Mouse (Mus musculus): ENCODE results near the gene Prss22. TPM values are rescaled to one million over a fixed set of nuclear protein-coding genes. Genes with fewer than 3 reads are reported as not detected.
A peak's percentile ranks its signal among the peaks of the same experiment; 100 is the strongest.

Gene Prss22
- polyA plus RNA-seq, 1 experiment = not detected

DNA sequence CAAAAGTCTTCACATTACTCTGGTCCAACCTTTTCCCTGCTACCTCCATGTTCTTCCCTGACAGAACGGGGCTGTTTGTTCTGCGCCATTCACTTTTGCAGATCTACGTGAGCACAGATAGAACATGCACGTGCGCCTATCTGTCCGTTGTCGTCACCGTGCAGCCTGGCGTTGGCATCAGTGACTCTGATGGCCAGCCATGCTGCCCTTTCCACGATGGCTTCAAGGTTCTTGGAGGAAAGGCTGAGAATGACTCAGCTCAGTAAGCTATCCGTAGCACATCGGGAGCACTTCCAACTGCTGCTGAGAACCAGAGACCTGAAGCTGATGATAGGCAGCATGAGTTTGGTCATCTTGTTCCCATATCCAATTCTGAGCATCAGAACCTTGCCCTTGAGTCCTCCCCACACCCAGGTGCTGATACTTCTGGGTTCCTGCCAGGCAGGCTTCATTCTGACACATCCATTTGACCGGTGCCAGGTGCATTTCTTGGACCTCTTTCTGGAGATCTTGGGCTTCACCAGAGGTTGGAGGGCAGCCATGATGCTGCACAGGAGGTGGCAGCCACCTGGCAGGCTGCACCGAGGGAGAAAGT is 6.3 kb upstream of the Prss22 start:
- Histone ChIP-seq H3K27ac (ENCODE audit: insufficient read depth, low read depth, low read length) (no peak overlapping the region), H3K4me3 (ENCODE audit: insufficient read depth, low read length) (no peak overlapping the region), H3K4me1 (ENCODE audit: control insufficient read depth, insufficient read depth, low read length) (peaks cover 29% of the 10 kb centered on the region)
- TF ChIP-seq POLR2A (IDR thresholded peaks at IDR 0.05; ENCODE audit: borderline replicate concordance, low read depth, low read length) (no peak), CTCF (IDR thresholded peaks at IDR 0.05; ENCODE audit: low read depth, low read length) (no peak)

DNA sequence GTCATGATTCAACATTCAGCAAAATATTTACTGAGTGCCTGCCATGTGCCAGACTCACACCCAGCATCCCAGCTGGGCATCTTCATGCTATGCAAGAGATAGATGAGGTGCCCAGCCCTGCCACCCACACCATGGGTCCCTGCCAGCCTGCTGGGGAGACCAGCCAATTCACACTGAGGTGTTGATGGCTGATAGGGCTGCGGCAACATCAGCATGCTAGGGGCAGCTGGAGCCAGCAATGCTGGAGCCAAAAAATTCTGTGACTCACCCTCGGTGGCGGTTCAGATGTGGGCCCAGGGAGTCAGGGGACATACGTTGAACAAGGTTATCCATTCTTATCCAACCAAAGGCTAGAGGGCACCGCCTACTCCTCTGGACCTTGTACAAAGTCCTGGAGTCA is 2.5 kb upstream of the Prss22 start:
- peaks cover 19% of the 10 kb centered on the region for H3K4me1 ChIP-seq (ENCODE audit: control insufficient read depth, insufficient read depth, low read length)
- TF ChIP-seq POLR2A (IDR thresholded peaks at IDR 0.05; ENCODE audit: borderline replicate concordance, low read depth, low read length) = no peak
- TF ChIP-seq CTCF (IDR thresholded peaks at IDR 0.05; ENCODE audit: low read depth, low read length) = no peak
- no peak overlapping the region for H3K27ac ChIP-seq (ENCODE audit: insufficient read depth, low read depth, low read length)
- H3K4me3 ChIP-seq (ENCODE audit: insufficient read depth, low read length) = no peak overlapping the region

DNA sequence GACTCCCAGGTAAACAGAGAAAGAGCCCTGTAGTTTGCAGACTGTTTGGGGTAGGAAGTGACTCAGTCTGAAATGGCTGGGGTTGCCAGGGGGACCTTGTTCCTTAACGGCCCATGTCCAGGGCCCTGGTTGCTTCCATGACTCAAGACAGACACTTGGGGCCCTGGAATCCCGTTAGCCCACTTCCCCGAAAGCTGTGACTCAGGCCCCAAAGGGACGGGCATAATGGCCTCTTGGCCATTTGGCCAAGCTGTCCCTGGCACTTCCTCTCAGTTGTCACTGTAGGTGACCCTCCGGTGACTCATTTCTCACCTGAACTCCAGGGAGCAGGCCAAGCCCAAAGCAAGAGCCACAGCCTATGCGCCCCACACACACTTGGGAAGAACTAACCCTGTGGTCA is 483 bp upstream of the Prss22 start:
- H3K4me3 ChIP-seq (ENCODE audit: insufficient read depth, low read length) = no peak overlapping the region
- H3K27ac ChIP-seq (ENCODE audit: insufficient read depth, low read depth, low read length) = 0 out of 2 replicates have a peak overlapping the region, but pooled peaks have one; percentile 3
- H3K4me1 ChIP-seq (ENCODE audit: control insufficient read depth, insufficient read depth, low read length) = peaks cover 20% of the 10 kb centered on the region
- TF ChIP-seq CTCF (IDR thresholded peaks at IDR 0.05; ENCODE audit: low read depth, low read length) (no peak), POLR2A (IDR thresholded peaks at IDR 0.05; ENCODE audit: borderline replicate concordance, low read depth, low read length) (no peak)

DNA sequence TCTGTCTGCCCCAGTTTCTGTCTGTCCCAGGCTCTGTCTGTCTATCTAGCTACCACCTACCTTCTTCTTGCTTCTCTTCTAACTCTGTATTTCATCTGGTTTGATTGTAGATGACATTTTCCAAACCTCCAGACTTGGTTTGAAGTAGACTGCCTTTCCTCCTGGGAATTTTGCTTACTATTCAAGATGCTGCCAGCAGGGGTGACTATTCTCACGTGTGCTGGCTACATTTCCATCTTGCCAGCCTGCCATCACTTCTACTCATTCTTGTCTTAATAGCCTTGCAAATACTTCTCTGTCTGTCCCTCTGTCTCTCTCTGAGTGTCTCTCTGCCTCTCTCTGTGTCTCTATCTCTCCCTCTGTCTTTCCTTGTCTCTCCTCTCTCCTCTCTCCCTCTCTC is 2.5 kb downstream of the Prss22 start:
- H3K4me3 ChIP-seq (ENCODE audit: insufficient read depth, low read length) = no peak overlapping the region
- TF ChIP-seq POLR2A (IDR thresholded peaks at IDR 0.05; ENCODE audit: borderline replicate concordance, low read depth, low read length) (no peak), CTCF (IDR thresholded peaks at IDR 0.05; ENCODE audit: low read depth, low read length) (no peak)
- peaks cover 23% of the 10 kb centered on the region for H3K4me1 ChIP-seq (ENCODE audit: control insufficient read depth, insufficient read depth, low read length)
- no peak overlapping the region for H3K27ac ChIP-seq (ENCODE audit: insufficient read depth, low read depth, low read length)

DNA sequence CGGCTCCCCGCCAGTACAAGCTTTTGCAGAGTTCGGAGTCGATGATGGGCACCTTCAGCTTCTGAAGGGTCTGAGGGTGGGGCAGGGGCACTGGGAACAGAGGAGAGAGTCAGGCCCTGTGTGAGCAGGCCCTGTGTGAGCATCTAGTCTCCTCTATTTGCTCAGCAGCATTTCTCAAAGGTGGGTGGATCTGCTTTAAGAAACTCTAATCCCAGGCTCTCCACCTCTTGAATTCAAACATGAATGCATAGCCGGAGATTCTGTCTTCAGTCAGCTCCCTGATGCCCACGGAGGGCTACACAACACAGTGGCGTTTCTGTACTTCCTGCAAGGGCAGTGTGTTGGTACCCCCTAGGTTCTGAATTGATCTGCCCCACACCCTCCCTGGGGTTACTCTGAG is 3.2 kb downstream of the Prss22 start:
- H3K4me1 ChIP-seq (ENCODE audit: control insufficient read depth, insufficient read depth, low read length) = peaks cover 23% of the 10 kb centered on the region
- no peak overlapping the region for H3K27ac ChIP-seq (ENCODE audit: insufficient read depth, low read depth, low read length)
- TF ChIP-seq POLR2A (IDR thresholded peaks at IDR 0.05; ENCODE audit: borderline replicate concordance, low read depth, low read length) (no peak), CTCF (IDR thresholded peaks at IDR 0.05; ENCODE audit: low read depth, low read length) (no peak)
- no peak overlapping the region for H3K4me3 ChIP-seq (ENCODE audit: insufficient read depth, low read length)

DNA sequence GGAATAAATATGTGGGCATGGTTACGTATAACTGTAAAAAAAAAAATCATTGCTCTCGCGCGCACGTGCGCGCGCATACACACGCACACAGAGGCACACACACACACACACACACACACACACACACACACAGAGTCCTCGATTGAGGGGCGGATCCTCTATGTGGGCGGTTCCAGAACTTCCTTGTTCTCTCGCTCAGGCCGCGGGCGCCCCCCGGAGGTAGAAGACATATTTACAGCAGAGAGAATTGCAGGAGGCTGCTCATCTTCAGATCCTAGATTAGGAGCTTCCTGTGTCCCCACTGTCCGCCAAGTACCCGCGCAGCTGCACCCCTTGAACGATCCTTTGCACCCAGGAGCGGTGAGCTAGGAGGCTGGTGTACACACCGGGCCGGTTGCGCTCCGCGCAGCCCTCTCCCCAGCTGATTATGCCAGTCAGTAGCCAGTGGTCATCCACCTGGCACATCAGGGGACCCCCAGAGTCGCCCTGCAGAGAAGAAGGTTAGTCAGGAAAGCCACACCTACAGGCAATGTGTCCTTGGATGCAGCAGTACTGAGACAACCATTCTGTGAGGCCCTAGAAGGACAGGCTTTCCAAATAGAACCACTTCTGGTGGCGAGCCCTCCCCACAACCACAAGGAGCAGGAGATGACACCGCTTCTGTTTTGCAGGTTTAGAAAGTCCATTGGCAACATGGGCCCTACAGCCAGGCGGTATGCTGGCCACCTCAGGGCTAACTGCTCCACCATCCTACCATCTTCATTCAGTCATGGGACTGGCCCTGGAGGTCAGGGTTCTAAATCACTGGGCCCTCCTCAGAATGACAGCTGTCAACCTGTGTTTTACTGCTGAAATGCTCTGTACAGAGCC is 4.1 kb downstream of the Prss22 start:
- H3K4me3 ChIP-seq (ENCODE audit: insufficient read depth, low read length) = no peak overlapping the region; the same call in 1 of the 2 replicates
- H3K27ac ChIP-seq (ENCODE audit: insufficient read depth, low read depth, low read length) = no peak overlapping the region
- H3K4me1 ChIP-seq (ENCODE audit: control insufficient read depth, insufficient read depth, low read length) = peaks cover 20% of the 10 kb centered on the region
- TF ChIP-seq POLR2A (IDR thresholded peaks at IDR 0.05; ENCODE audit: borderline replicate concordance, low read depth, low read length) (no peak), CTCF (IDR thresholded peaks at IDR 0.05; ENCODE audit: low read depth, low read length) (peak; percentile 35; the same call in 1 of the 2 replicates)

DNA sequence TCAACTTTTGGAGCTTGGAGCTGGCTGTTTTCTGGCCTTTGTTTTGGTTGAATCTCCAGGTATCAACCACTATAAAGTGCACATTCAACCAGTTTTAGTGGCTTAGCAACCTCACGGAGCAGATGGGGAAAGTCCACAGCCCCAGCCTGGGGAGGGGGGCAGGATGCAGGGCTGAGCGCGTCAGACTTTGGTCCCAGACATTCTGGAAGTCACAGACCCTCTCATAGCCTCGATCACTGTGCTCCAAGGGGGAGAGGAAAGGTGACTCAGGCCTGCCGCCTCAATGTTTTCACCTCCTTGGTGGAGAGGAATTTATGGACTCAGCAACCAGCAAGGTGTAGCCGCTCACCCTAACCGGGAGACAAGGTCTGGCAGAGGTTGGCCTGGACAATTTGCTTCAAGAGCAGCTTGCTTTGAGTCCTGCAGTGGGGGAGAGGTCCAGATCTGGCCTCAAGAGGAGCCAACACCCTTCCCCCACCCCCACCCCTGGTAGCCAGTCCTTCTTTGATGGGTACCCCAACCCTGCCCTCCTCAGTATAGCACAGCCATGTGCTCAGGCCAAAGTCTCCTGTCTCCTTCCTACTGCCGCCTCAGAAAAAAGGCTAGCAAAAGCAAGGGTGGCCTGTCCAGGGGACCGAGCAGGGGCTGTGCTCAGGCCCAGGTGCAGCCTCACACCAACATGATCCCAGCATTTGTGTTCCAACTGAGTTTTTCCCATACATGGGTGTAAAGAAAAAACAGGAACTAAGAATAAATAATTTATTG is 4.9 kb downstream of the Prss22 start:
- no peak overlapping the region for H3K27ac ChIP-seq (ENCODE audit: insufficient read depth, low read depth, low read length)
- TF ChIP-seq POLR2A (IDR thresholded peaks at IDR 0.05; ENCODE audit: borderline replicate concordance, low read depth, low read length) (no peak), CTCF (IDR thresholded peaks at IDR 0.05; ENCODE audit: low read depth, low read length) (no peak)
- no peak overlapping the region; the same call in 1 of the 2 replicates for H3K4me3 ChIP-seq (ENCODE audit: insufficient read depth, low read length)
- peaks cover 14% of the 10 kb centered on the region for H3K4me1 ChIP-seq (ENCODE audit: control insufficient read depth, insufficient read depth, low read length)

DNA sequence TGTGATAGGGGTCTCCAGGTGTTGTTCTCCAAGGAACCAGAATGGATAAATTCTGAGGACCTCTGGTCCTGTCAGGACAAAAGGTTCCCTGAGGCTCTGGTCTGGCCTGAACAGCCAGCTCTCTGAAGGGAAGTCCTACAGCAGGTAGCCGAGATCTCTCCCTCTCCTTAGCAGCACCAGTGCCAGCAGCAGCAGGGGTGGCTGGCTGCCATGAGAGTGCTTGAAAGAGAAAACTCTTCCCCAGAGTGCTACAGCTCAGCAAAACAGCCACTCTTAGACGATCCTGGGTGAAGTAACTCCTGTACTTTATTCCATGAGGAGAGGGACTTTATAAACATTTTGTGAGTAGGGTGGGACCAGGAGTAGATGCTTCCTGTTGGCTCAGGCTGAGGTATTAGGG is 8.1 kb downstream of the Prss22 start:
- TF ChIP-seq CTCF (IDR thresholded peaks at IDR 0.05; ENCODE audit: low read depth, low read length) = no peak
- no peak for TF ChIP-seq POLR2A (IDR thresholded peaks at IDR 0.05; ENCODE audit: borderline replicate concordance, low read depth, low read length)
- H3K27ac ChIP-seq (ENCODE audit: insufficient read depth, low read depth, low read length) = no peak overlapping the region
- no peak overlapping the region for H3K4me3 ChIP-seq (ENCODE audit: insufficient read depth, low read length)

DNA sequence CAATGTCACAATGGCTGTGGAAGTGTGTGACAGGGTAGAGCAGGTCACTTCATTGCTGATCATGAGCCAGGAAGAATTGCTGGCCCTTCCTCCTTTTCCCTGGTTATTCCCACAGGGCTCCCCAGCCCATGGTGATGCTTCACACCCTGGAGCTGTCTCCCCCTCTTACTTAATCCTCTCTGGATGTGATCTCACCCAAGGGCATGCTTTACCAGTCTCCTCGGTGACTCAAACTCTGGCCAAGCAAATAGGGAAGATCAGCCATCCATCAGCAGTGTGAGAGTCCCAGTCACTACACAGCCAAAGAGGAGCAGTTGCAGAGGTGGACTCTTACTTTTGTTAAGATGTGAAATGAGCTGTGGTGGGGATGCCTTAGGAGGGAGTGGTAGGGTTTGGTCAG is 12.9 kb downstream of the Prss22 start:
- H3K4me3 ChIP-seq (ENCODE audit: insufficient read depth, low read length) = no peak overlapping the region
- peaks cover 24% of the 10 kb centered on the region for H3K4me1 ChIP-seq (ENCODE audit: control insufficient read depth, insufficient read depth, low read length)
- no peak for TF ChIP-seq POLR2A (IDR thresholded peaks at IDR 0.05; ENCODE audit: borderline replicate concordance, low read depth, low read length)
- TF ChIP-seq CTCF (IDR thresholded peaks at IDR 0.05; ENCODE audit: low read depth, low read length) = no peak
- H3K27ac ChIP-seq (ENCODE audit: insufficient read depth, low read depth, low read length) = no peak overlapping the region

More for the DNA sequence above, 8.1 kb downstream of the Prss22 start:
- H3K4me1 ChIP-seq (ENCODE audit: control insufficient read depth, insufficient read depth, low read length) = peaks cover 10% of the 10 kb centered on the region; the same call in 1 of the 2 replicates
